Mouse (Mus musculus) CD4-positive naive resting alpha-beta T cell, adult 57 days (primary cell): ENCODE data around the gene P2ry1. TPM values are rescaled to one million over a fixed set of nuclear protein-coding genes. Genes with fewer than 3 reads are reported as not detected.

Experiments
- total RNA-seq: library from RNA; stranded (reverse); gene quantifications from one replicate; pipeline ENCODE4 v1.2.4, GENCODE M21; 2023

The P2ry1 gene
- total RNA-seq: 0.44 TPM

DNA sequence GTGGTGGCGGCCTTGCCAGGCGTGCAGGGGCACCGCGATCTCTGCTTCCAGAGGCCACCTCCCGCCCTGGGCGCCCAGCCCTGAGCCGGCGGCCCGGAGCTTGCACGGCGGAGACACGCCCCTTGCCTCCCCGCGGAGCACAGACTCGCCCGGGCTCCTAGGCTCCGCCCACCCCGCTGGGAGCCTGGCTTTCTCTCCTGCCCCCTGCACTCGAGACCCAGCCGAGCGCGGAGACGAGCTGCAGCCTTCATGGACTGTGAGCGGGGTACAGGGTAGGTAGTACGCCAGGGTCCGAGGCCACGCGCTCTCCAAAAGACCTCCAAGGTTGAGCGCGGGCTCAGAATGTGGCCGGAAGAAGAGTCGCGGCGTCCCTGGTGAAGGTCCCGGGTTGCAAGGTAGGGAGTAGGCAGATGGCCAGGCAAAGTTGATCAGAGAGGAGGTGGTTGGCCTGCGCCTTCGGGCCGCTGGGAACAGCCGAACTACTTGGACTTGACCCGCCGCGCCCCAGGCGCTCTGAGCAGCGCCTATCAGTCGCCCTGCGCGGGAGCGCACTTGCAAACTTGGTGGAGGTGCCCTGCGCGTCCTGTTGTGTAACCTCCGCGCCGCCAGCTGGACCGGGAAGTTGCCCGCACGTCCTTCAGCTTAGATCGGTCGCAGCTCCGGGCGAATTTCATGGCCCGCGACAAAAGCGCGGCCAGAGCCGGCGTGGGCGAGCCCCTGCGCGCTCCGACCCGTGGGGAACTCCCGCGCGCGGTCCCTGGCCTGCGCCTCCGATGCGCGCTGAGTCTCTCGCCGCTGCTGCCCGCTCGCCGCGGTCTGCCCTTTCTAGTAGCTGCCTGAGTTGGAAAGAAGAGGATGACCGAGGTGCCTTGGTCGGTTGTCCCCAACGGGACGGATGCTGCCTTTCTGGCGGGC is at the start of gene P2ry1:
TSS of gene P2ry1 (plus strand) at position 209 of the 915 bp plus-strand sequence.

